Mouse (Mus musculus): ENCODE data around the gene Klhl26.

Gene Klhl26

GRCm38 (mm10) chr8:70477269-70477982 lies 658 bp upstream of the Klhl26 start:
- no peak for DNase-seq (ENCODE audit: low read depth, low spot score)

DNA sequence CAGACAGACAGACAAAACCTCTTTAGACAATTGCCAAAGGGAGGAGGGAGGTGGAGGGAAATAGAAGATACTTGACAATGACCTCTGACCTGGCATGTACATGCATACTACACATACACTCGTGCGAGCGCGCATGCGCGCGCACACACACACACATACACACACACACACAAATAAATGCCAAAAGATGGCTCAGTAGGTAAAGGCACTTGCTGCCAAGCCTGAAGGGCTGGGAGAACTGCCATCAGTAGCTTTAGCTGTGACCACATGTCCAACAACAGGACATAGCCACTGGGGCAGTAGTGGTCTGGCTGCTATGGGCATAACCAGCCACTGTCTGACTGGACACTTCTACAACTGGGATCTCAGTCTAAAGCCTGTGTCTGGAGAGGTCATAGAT lies 4.9 kb downstream of the Klhl26 start:
- no peak for DNase-seq (ENCODE audit: low read depth, low spot score)

- no peak for DNase-seq (ENCODE audit: low read depth, low spot score)
These were observed 6.8 kb downstream of the Klhl26 start for GRCm38 (mm10) chr8:70469938-70470337.

- DNase-seq (ENCODE audit: low read depth, low spot score): no peak
These were observed 7.4 kb downstream of the Klhl26 start for GRCm38 (mm10) chr8:70469295-70469916.

DNA sequence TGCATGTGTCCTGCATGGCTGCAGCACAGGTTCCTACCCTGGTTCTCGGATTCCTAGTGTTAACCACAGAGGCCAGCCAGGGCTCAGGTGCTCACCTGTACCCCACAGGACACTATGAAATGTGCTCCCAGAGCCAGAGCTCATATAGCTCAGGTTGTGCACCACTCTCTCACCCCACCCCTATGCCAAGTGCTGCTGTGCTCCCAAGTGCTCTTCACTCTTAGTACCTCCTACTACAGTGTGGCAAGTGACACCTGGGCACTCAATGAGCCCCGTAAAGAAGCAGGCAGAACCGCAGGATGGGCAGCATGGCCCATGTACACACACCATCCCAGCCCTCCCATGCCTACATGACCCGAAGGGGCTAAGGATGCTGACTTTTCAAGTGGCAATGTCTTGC lies 8.0 kb downstream of the Klhl26 start:
- no peak for DNase-seq (ENCODE audit: low read depth, low spot score)

GRCm38 (mm10) chr8:70467907-70468306 lies 8.9 kb downstream of the Klhl26 start:
- DNase-seq (ENCODE audit: low read depth, low spot score): no peak

DNA sequence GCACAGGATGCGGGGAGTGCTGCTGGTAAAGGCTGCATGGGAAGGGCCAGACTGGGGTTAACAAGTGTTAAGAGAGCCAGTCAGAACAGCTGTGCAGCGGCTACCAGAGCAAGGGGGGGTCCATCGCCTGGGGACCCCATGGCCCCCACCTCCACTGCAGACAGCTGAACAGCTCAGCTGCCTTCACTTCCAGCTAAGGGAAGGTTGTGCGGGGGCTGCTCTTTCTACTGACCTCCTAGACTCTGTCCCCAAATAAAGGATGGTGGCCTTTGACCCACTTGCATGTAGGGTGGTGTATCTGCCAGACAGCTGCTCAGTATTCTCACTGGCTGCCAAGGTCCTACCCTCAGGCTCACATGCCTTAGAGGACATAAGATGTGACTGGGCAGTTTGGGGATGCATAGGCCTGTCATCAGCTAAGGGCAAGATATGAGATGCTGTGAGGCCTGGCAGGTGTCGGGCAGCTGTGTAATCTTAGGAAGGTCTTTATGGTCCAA lies 9.5 kb downstream of the Klhl26 start:
- DNase-seq (ENCODE audit: low read depth, low spot score): no peak

DNA sequence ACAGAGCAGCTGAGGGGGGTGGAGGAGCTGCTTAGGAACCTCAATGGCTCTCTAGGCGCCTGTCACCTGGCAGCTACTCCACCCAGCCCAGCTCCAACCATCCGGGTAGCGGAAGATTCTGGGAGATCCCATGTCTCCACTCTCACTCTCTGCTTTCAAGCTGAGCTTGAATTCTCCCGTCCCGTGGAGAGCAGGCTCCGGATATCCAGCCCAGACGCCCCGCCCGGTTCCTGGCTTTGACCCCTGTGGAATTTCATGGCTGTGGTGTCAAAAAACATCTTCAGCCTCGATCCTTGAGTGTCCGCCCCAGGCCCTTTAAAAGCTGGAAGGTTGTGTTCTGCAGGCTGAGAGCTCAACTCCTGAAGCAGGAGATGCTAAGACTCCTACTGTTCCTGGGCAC lies 10.0 kb downstream of the Klhl26 start:
- DNase-seq (ENCODE audit: low read depth, low spot score): no peak

- DNase-seq (ENCODE audit: low read depth, low spot score): no peak
These were observed 10.5 kb downstream of the Klhl26 start for GRCm38 (mm10) chr8:70466305-70466704.

DNA sequence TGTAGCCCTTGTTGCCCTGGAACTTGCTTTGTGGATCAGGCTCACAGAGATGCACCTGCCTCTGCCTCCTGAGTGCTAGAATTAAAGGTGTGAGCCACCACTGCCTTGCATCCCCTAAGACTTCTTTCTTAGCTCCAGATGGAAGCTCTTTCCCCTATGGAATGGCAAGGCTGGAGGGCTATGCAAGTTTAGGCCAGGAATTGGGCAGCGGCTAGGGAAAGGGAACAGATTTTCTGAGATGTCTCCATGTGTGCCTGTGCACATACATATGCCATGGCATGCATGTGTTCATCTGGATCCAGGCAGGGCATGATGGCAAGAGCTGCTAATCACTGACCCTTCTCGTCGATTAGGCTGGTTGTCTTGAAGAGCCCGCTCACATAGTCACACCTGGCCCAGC lies 11.1 kb downstream of the Klhl26 start:
- no peak for DNase-seq (ENCODE audit: low read depth, low spot score)

- DNase-seq (ENCODE audit: low read depth, low spot score): no peak
These were observed 12.6 kb downstream of the Klhl26 start for GRCm38 (mm10) chr8:70464162-70464561.

- DNase-seq (ENCODE audit: low read depth, low spot score): peak; percentile 79
These were observed 13.5 kb downstream of the Klhl26 start for GRCm38 (mm10) chr8:70463306-70463705.

- DNase-seq (ENCODE audit: low read depth, low spot score): no peak
These were observed 14.3 kb downstream of the Klhl26 start for GRCm38 (mm10) chr8:70462516-70462813.

DNA sequence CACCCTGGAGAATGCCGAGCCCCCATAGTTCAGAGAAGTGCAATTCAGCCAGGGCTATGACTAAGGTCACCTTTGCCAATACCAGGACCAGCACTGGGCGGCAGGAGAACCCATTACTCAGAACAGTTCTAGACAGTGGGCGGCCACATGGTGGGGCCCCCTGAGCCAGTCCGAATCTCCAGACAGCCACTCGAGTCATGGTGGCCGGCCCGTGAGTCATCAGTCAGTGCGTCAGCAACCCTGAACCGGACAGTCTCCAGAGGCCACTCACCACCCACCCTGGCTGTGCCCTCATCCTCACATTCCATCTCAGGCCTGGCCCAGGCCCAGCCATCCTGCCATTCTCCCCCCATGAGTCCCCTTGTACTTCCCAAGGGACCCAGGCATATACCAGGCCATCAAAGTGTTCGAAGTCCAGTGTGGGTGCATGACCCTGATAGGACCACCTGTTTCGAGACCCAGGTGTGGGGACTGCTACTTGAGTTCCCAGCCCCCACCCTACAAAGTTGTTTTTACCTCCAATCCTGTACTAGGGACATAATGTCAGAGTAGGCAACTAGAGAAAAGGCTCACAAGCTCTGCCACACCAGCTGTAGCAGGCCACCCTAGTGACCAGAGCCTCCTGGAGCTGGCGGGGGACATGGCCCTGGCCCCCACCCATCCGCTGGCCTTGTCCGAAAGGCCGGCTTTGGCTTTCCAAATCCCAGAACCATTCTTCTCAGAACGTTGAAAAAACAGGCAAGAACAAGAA lies 14.8 kb downstream of the Klhl26 start:
- no peak for DNase-seq (ENCODE audit: low read depth, low spot score)

DNA sequence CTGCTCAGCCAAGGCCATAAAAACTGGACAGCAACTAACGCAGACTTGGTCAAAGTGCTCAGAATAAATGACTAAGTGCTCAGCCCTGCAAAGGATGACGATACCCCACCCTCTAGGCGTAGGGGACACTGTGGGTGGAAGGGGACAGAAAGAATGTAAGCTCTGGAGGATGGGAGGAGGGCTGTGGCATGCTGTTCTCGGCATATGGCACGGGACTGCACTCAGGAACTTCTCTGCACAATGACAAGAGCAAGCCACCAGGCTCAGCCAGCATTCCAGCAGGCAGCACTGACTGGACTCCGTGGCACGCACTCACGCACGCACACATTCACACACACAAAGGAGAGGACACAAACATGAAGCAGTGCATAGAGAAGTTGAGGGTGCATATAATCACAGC lies 16.2 kb downstream of the Klhl26 start:
- no peak for DNase-seq (ENCODE audit: low read depth, low spot score)

DNA sequence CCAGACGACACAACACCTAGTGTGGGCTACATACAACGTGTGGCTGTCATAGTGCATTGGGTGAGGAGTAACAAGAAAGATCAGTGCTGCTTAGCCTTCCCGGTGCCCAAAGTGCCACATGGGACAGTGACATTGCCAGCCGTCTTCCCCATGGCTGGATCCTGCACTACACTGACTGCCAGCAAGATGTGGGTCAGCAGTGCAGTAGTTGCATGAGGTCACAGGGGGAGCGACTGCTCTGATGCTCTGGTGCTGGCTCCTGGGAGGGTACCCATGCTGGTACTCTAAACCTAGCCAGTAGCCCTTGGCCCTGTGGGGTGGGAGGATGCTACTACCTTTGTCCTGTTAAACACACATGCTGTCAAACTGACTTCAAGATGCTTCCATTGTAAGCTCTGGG lies 16.6 kb downstream of the Klhl26 start:
- no peak for DNase-seq (ENCODE audit: low read depth, low spot score)

DNA sequence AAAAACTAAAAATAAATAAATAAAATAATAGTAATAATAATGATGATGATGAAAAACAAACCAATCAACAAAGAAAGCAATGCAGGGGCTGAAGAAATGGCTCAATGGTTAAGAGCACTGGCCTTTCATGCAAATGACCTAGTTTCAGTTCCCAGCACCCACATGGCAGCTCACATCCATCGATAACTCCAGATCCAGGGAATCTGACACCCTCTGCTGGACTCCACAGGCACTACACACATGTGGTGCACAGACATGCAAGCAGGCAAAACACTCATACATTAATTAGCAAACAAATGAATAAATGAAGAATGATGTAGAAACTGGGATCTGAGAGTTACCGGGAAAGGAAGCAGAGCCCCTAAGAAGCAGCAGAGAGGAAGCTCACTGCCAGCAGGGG lies 17.1 kb downstream of the Klhl26 start:
- DNase-seq (ENCODE audit: low read depth, low spot score): no peak

- no peak for DNase-seq (ENCODE audit: low read depth, low spot score)
These were observed 18.3 kb downstream of the Klhl26 start for GRCm38 (mm10) chr8:70458462-70458861.

- DNase-seq (ENCODE audit: low read depth, low spot score): no peak
These were observed 18.9 kb downstream of the Klhl26 start for GRCm38 (mm10) chr8:70457882-70458281.

- no peak for DNase-seq (ENCODE audit: low read depth, low spot score)
These were observed 19.8 kb downstream of the Klhl26 start for GRCm38 (mm10) chr8:70456996-70457395.

- DNase-seq (ENCODE audit: low read depth, low spot score): peak; percentile 65
These were observed 22.9 kb downstream of the Klhl26 start for GRCm38 (mm10) chr8:70453852-70454251.

DNA sequence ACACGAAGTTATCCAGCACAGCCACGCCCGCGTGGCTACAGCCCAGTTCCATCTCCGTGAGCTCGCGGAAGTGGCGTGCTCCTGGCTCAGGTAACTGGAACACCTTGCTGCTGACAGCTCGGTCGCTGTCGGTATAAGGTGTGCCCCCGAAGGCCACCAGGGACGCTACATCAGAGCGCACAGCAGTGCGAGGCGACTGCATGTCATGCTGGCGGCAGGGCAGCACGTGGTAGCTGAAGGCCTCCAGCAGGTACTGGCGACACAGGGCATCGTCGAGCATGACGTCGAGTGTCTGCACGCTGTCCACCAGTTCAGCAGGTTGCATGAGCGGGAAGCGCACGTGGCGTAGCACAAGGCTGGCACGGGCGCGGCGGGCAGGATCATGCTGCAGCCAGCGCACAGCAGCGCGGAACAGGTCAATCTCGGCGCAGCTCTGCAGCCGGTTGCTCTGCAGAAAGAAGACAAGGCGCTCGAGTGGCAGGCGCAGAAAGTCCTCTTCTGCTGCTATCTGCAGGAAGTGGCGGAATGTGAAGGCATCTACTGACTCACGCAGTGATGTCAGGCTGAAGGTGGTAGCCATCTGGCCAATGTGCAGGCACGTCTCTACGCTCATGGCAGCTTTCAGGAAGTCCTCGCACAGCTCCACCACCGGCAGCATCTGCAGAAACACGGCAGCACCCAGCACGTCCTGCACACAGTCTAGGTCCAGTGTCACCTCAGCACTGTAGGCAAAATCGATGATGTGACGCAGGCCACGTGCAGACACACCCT lies 24.4 kb downstream of the Klhl26 start:
- peak; percentile 43 for DNase-seq (ENCODE audit: low read depth, low spot score)
